Comparison of ENCODE assay signal across 8 mouse cellular contexts in genomic region chr13:18717185-18717584, GRCm38 (mm10). TPM values are rescaled to one million over a fixed set of nuclear protein-coding genes. Genes with fewer than 3 reads are reported as not detected.
DNase-seq lines count a peak whose midpoint lies in the region; ATAC-seq and TF ChIP-seq lines count a peak whose summit lies in the region.

Gene Vps41, plus strand, starts transcription at chr13:18717286.

- peak within 1 kb of the TSS; percentile 86 for H3K4me3 ChIP-seq in forebrain, embryonic 10.5 days
- peak within 1 kb of the TSS; percentile 70 for H3K4me3 ChIP-seq in heart, embryonic 15.5 days
- H3K4me3 ChIP-seq in liver, embryonic 14.5 days (ENCODE audit: insufficient read depth in 1 of 2, low read depth in 2 of 2, low read length in 2 of 2): peak within 1 kb of the TSS; percentile 80 to 88
- H3K4me3 ChIP-seq in neural tube, embryonic 11.5 days (ENCODE audit: low read depth, low read length): peak within 1 kb of the TSS; percentile 79
- H3K4me3 ChIP-seq in stomach, postnatal 0 days (ENCODE audit: low read depth, low read length): peak within 1 kb of the TSS; percentile 82

- no peak for TF ChIP-seq EP300 in liver, embryonic 14.5 days (IDR thresholded peaks at IDR 0.05; ENCODE audit: low read depth)
- no peak for TF ChIP-seq EP300 in stomach, postnatal 0 days (optimal IDR thresholded peaks at IDR 0.05)

- peak; percentile 65 to 76 for DNase-seq in CD8-positive naive resting alpha-beta T cell, adult 2 months (ENCODE audit: low read depth in 2 of 2, low spot score in 2 of 2)
- DNase-seq in c-Kit-positive CD71-negative TER-119-negative erythroid progenitor cells, embryonic 14.5 days (ENCODE audit: low read depth): peak; percentile 63
- DNase-seq in forebrain, embryonic 10.5 days (ENCODE audit: extremely low spot score, low spot score): peak; percentile 70
- DNase-seq in kidney, postnatal 25 days: peak; percentile 83 to 91
- peak; percentile 64 to 70 (median 66) for DNase-seq in liver, embryonic 14.5 days (ENCODE audit: low read depth in 3 of 3, low spot score in 3 of 3)
- peak; percentile 75 for DNase-seq in neural tube, embryonic 11.5 days (ENCODE audit: low spot score)
- DNase-seq in stomach, postnatal 0 days (ENCODE audit: low spot score): peak; percentile 77

- H3K4me1 ChIP-seq in forebrain, embryonic 10.5 days: peaks cover 11% of the 10 kb centered on the region
- peaks cover 8% of the 10 kb centered on the region for H3K4me1 ChIP-seq in heart, embryonic 15.5 days (replicated peaks)
- peaks cover 3% of the 10 kb centered on the region in 2 experiments; a peak in 2 of 4 replicates for H3K4me1 ChIP-seq in liver, embryonic 14.5 days (replicated peaks; ENCODE audit: control insufficient read depth in 2 of 2, insufficient read depth in 2 of 2, low read length in 1 of 2)
- H3K4me1 ChIP-seq in neural tube, embryonic 11.5 days (ENCODE audit: control insufficient read depth, insufficient read depth, low read length): peaks cover 3% of the 10 kb centered on the region
- 0 out of 2 replicates have a peak, but pooled peaks cover 2% of the 10 kb centered on the region for H3K4me1 ChIP-seq in stomach, postnatal 0 days (replicated peaks; ENCODE audit: control insufficient read depth, insufficient read depth)

- TF ChIP-seq CTCF in liver, embryonic 14.5 days (IDR thresholded peaks at IDR 0.05; ENCODE audit: low read depth): no peak
- TF ChIP-seq CTCF in stomach, postnatal 0 days (IDR thresholded peaks at IDR 0.05; ENCODE audit: low read depth): no peak

- ATAC-seq in heart, embryonic 15.5 days (replicated peaks; ENCODE audit: insufficient number of reproducible peaks, insufficient read depth, low FRiP score, low read depth): peak; percentile 94
- ATAC-seq in liver, embryonic 14.5 days (ENCODE audit: insufficient read depth): peak; percentile 98
- ATAC-seq in neural tube, embryonic 11.5 days (ENCODE audit: insufficient read depth, low FRiP score, low TSS enrichment): peak; percentile 97
- ATAC-seq in stomach, postnatal 0 days (ENCODE audit: low FRiP score, low TSS enrichment): peak; percentile 100

- H3K4me2 ChIP-seq in heart, embryonic 15.5 days: peak within 1 kb of the TSS; percentile 68
- peak within 1 kb of the TSS; percentile 66 for H3K4me2 ChIP-seq in liver, embryonic 14.5 days (ENCODE audit: low read depth)
- peak within 1 kb of the TSS; percentile 51 for H3K4me2 ChIP-seq in neural tube, embryonic 11.5 days (ENCODE audit: low read depth)
- H3K4me2 ChIP-seq in stomach, postnatal 0 days (replicated peaks; ENCODE audit: low read depth): peak within 1 kb of the TSS; percentile 66

- H3K36me3 ChIP-seq in forebrain, embryonic 10.5 days (replicated peaks): no peaks in the 10 kb centered on the region
- H3K36me3 ChIP-seq in heart, embryonic 15.5 days: no peaks in the 10 kb centered on the region
- H3K36me3 ChIP-seq in liver, embryonic 14.5 days (replicated peaks; ENCODE audit: control insufficient read depth, insufficient read depth, low read depth): no peaks in the 10 kb centered on the region
- no peaks in the 10 kb centered on the region for H3K36me3 ChIP-seq in neural tube, embryonic 11.5 days (ENCODE audit: control insufficient read depth, insufficient read depth, low read length)
- H3K36me3 ChIP-seq in stomach, postnatal 0 days (ENCODE audit: control insufficient read depth, insufficient read depth, low read length): no peaks in the 10 kb centered on the region

- no peaks in the 10 kb centered on the region for H3K9me3 ChIP-seq in forebrain, embryonic 10.5 days
- no peaks in the 10 kb centered on the region for H3K9me3 ChIP-seq in heart, embryonic 15.5 days (replicated peaks)
- no peaks in the 10 kb centered on the region for H3K9me3 ChIP-seq in liver, embryonic 14.5 days (ENCODE audit: control insufficient read depth, low read length)
- H3K9me3 ChIP-seq in neural tube, embryonic 11.5 days (ENCODE audit: control insufficient read depth, low read length): no peaks in the 10 kb centered on the region
- no peaks in the 10 kb centered on the region for H3K9me3 ChIP-seq in stomach, postnatal 0 days (ENCODE audit: control insufficient read depth, low read length)

- WGBS in forebrain, embryonic 10.5 days: 1% methylated on average over 21 of the region's 21 CpGs
- WGBS in heart, embryonic 15.5 days: under 1% methylated on average over 21 of the region's 21 CpGs
- under 1% methylated on average over 21 of the region's 21 CpGs for WGBS in liver, embryonic 14.5 days (ENCODE audit: insufficient replicate concordance)
- WGBS in neural tube, embryonic 11.5 days: under 1% methylated on average over 21 of the region's 21 CpGs
- WGBS in stomach, postnatal 0 days: under 1% methylated on average over 21 of the region's 21 CpGs

- H3K9ac ChIP-seq in heart, embryonic 15.5 days: peak within 1 kb of the TSS; percentile 69
- peak within 1 kb of the TSS; percentile 93 for H3K9ac ChIP-seq in liver, embryonic 14.5 days (replicated peaks)
- peak within 1 kb of the TSS; percentile 86 for H3K9ac ChIP-seq in neural tube, embryonic 11.5 days (ENCODE audit: low read length)
- peak within 1 kb of the TSS; percentile 88 for H3K9ac ChIP-seq in stomach, postnatal 0 days (ENCODE audit: low read length)

- H3K27me3 ChIP-seq in forebrain, embryonic 10.5 days (ENCODE audit: poor library complexity, severe bottlenecking): no peaks in the 10 kb centered on the region
- H3K27me3 ChIP-seq in heart, embryonic 15.5 days: no peaks in the 10 kb centered on the region
- no peaks in the 10 kb centered on the region for H3K27me3 ChIP-seq in liver, embryonic 14.5 days (ENCODE audit: control insufficient read depth, insufficient read depth, low read length)
- H3K27me3 ChIP-seq in neural tube, embryonic 11.5 days (ENCODE audit: control insufficient read depth, insufficient read depth, low read length): no peaks in the 10 kb centered on the region
- H3K27me3 ChIP-seq in stomach, postnatal 0 days (ENCODE audit: control insufficient read depth, insufficient read depth, low read length): no peaks in the 10 kb centered on the region

- peak within 1 kb of the TSS; percentile 88 for H3K27ac ChIP-seq in forebrain, embryonic 10.5 days
- 0 out of 2 replicates have a peak within 1 kb of the TSS, but pooled peaks have one; percentile 23 for H3K27ac ChIP-seq in heart, embryonic 15.5 days
- no peak within 1 kb of the TSS for H3K27ac ChIP-seq in liver, embryonic 14.5 days
- no peak within 1 kb of the TSS for H3K27ac ChIP-seq in neural tube, embryonic 11.5 days (ENCODE audit: low read depth, low read length)
- 0 out of 2 replicates have a peak within 1 kb of the TSS, but pooled peaks have one; percentile 53 for H3K27ac ChIP-seq in stomach, postnatal 0 days (replicated peaks)

RNA-seq across cellular contexts. Expression of gene Vps41, which starts in this region (rescaled TPM):
- polyA plus RNA-seq in forebrain, embryonic 10.5 days (2016; fragmentation: Nextera tagmentation; extraction: Ambion mirVana): 65.1 and 66.0 TPM in 2 replicates
- 39.6 and 45.0 TPM in 2 replicates for polyA plus RNA-seq in heart, embryonic 15.5 days (2015; fragmentation: Nextera tagmentation; extraction: Ambion mirVana)
- polyA plus RNA-seq in liver, embryonic 14.5 days (2012; rRNA removed): 6.1 and 9.6 TPM in 2 replicates
- 22.9 and 25.3 TPM in 2 replicates for polyA plus RNA-seq in liver, embryonic 14.5 days (2014; fragmentation: Nextera tagmentation; extraction: Ambion mirVana)
- 99.5 and 102 TPM in 2 replicates for polyA plus RNA-seq in neural tube, embryonic 11.5 days (2014; fragmentation: Nextera tagmentation; extraction: Ambion mirVana)
- 32.6 and 35.0 TPM in 2 replicates for polyA plus RNA-seq in stomach, postnatal 0 days (2015; fragmentation: Nextera tagmentation; extraction: Ambion mirVana)

Comparison
In these comparisons a context has a peak if more than half of its experiments do, and no peak if none do; other contexts are left out.
1. H3K27ac ChIP-seq: peak in forebrain, embryonic 10.5 days (single experiment), heart, embryonic 15.5 days (single experiment) and stomach, postnatal 0 days (single experiment); none in liver, embryonic 14.5 days (single experiment) and neural tube, embryonic 11.5 days (single experiment).
2. Peak in every context shown above with its lines, with median percentiles within 50 percentile points of each other: DNase-seq, H3K4me3 ChIP-seq, ATAC-seq, H3K4me2 ChIP-seq and H3K9ac ChIP-seq.